Mouse (Mus musculus) limb, embryonic 15.5 days (tissue): ENCODE data around the gene Obox3. TPM values are rescaled to one million over a fixed set of nuclear protein-coding genes. Genes with fewer than 3 reads are reported as not detected.
"Not testable (repeated sequence)": the region's sequence is repeated elsewhere in the genome, so short reads cannot be mapped to it uniquely, and the experiment has no call there.

Experiments
- ATAC-seq: fragments of 200-750 bp; cut with Nextera tagmentation; 2 replicates; pipeline ENCODE4 v1.8.0; 2017; ENCODE audit warnings: low read depth, moderate TSS enrichment; ENCODE audit not compliant: insufficient number of reproducible peaks, low FRiP score, low TSS enrichment
- H3K27ac ChIP-seq: fragments of 300-500 bp; sonication (generic); 2 replicates; pipeline ENCODE4 v1.5.1; 2015; ENCODE audit warnings: moderate library complexity, mild to moderate bottlenecking, inconsistent platforms
- H3K27me3 ChIP-seq: fragments of 300-500 bp; sonication (generic); 2 replicates; pipeline ENCODE4 v1.6.1; 2015; ENCODE audit warnings: inconsistent platforms
- H3K36me3 ChIP-seq: fragments of 300-500 bp; sonication (generic); 2 replicates; pipeline ENCODE4 v1.6.1; 2015; ENCODE audit warnings: inconsistent platforms
- H3K4me1 ChIP-seq: fragments of 300-500 bp; sonication (generic); 2 replicates; pipeline ENCODE4 v1.6.1; 2015; ENCODE audit warnings: inconsistent platforms
- H3K4me2 ChIP-seq: fragments of 300-500 bp; sonication (generic); 2 replicates; pipeline ENCODE4 v1.6.1; 2015; ENCODE audit warnings: mild to moderate bottlenecking, inconsistent platforms
- H3K4me3 ChIP-seq: fragments of 300-500 bp; sonication (generic); 2 replicates; pipeline ENCODE4 v1.5.1; 2015; ENCODE audit warnings: mild to moderate bottlenecking, inconsistent platforms
- H3K9ac ChIP-seq: fragments of 300-500 bp; sonication (generic); 2 replicates; pipeline ENCODE4 v1.6.1; 2015; ENCODE audit warnings: inconsistent platforms
- H3K9me3 ChIP-seq: fragments of 300-500 bp; sonication (generic); 2 replicates; pipeline ENCODE4 v1.6.1; 2016; ENCODE audit warnings: inconsistent platforms
- WGBS: fragments of 180-500 bp; shearing (Covaris S2); methylation state at CpG from one replicate; pipeline ENCODE4 v1.1.7; 2015; 5-methylcytosine and 5-hydroxymethylcytosine counted together
- polyA plus RNA-seq: library from polyadenylated mRNA; unstranded; fragments of >200 nt; fragmentation: Nextera tagmentation; extraction: Ambion mirVana; gene quantifications from 2 replicates; pipeline ENCODE4 v1.2.1, GENCODE M21; 2015

Obox3 gene
- not detected in 2 replicates for polyA plus RNA-seq

GRCm38 (mm10) chr7:15639802-15640201 is at the start of gene Obox3:
TSS of gene Obox3 (minus strand) at chr7:15639902.
- not testable (repeated sequence) for H3K27me3 ChIP-seq, H3K9ac ChIP-seq
- WGBS, result 14% methylated on average over 1 of the region's 1 CpGs

GRCm38 (mm10) chr7:15509411-15509810 is 130.3 kb downstream of the Obox3 start:
- H3K27me3 ChIP-seq, H3K36me3 ChIP-seq, H3K4me2 ChIP-seq, H3K4me3 ChIP-seq, H3K4me1 ChIP-seq, H3K9ac ChIP-seq, H3K9me3 ChIP-seq, H3K27ac ChIP-seq, ATAC-seq: not testable (repeated sequence)
- WGBS, result 84% methylated on average over 5 of the region's 5 CpGs

More at GRCm38 (mm10) chr7:15639802-15640201, at the start of gene Obox3:
- not testable (repeated sequence) for H3K4me1 ChIP-seq, H3K36me3 ChIP-seq, H3K27ac ChIP-seq, H3K9me3 ChIP-seq, H3K4me2 ChIP-seq, ATAC-seq, H3K4me3 ChIP-seq

Other genes with a start within 250 kb of the Obox3 start
- not detected in 2 replicates for gene Obox5, start 110.2 kb upstream of the Obox3 start, polyA plus RNA-seq
- not detected in 2 replicates for gene Obox6, start 199.8 kb upstream of the Obox3 start, polyA plus RNA-seq
- gene Crx, start 240.1 kb upstream of the Obox3 start, polyA plus RNA-seq, result not detected in 2 replicates
- not detected in 2 replicates for gene Crxos, start 242.7 kb upstream of the Obox3 start, polyA plus RNA-seq